Mouse (Mus musculus) embryonic facial prominence, embryonic 13.5 days (tissue): ENCODE results near the gene Zdhhc16. TPM values are rescaled to one million over a fixed set of nuclear protein-coding genes. Genes with fewer than 3 reads are reported as not detected.

Experiments
- ATAC-seq: fragments of 200-750 bp; cut with Nextera tagmentation; 2 replicates; pipeline ENCODE4 v1.8.0; 2017; ENCODE audit warnings: low read depth; ENCODE audit not compliant: insufficient number of reproducible peaks, insufficient read depth, low FRiP score, low TSS enrichment
- H3K27ac ChIP-seq: fragments of 300-500 bp; sonication (generic); 2 replicates; pipeline ENCODE4 v1.5.1; 2015; ENCODE audit warnings: moderate library complexity, mild to moderate bottlenecking, inconsistent platforms
- H3K27me3 ChIP-seq: fragments of 300-500 bp; sonication (generic); 2 replicates; pipeline ENCODE4 v1.6.1; 2015; ENCODE audit warnings: mild to moderate bottlenecking, inconsistent platforms
- H3K36me3 ChIP-seq: fragments of 300-500 bp; sonication (generic); 2 replicates; pipeline ENCODE4 v1.6.1; 2015; ENCODE audit warnings: mild to moderate bottlenecking, inconsistent platforms
- H3K4me1 ChIP-seq: fragments of 300-500 bp; sonication (generic); 2 replicates; pipeline ENCODE4 v1.6.1; 2015; ENCODE audit warnings: inconsistent platforms
- H3K4me2 ChIP-seq: fragments of 300-500 bp; sonication (generic); 2 replicates; pipeline ENCODE4 v1.6.1; 2015; ENCODE audit warnings: moderate library complexity, mild to moderate bottlenecking, inconsistent platforms
- H3K4me3 ChIP-seq: fragments of 300-500 bp; sonication (generic); 2 replicates; pipeline ENCODE4 v1.5.1; 2015; ENCODE audit warnings: mild to moderate bottlenecking, inconsistent platforms
- H3K9ac ChIP-seq: fragments of 300-500 bp; sonication (generic); 2 replicates; pipeline ENCODE4 v1.6.1; 2015; ENCODE audit warnings: mild to moderate bottlenecking, inconsistent platforms
- H3K9me3 ChIP-seq: fragments of 300-500 bp; sonication (generic); 2 replicates; pipeline ENCODE4 v1.6.1; 2016; ENCODE audit warnings: inconsistent platforms
- WGBS: fragments of 180-500 bp; shearing (Covaris S2); methylation state at CpG from one replicate; pipeline ENCODE4 v1.1.7; 2015; ENCODE audit warnings: mixed read lengths; 5-methylcytosine and 5-hydroxymethylcytosine counted together
- polyA plus RNA-seq: library from polyadenylated mRNA; unstranded; fragments of >200 nt; fragmentation: Nextera tagmentation; extraction: Ambion mirVana; gene quantifications from 2 replicates; pipeline ENCODE4 v1.2.1, GENCODE M21; 2015

Gene Zdhhc16
- polyA plus RNA-seq, 1 experiment from 2014 or later, result 97.3 TPM

- H3K9ac ChIP-seq, result peak overlapping the region; percentile 23; the same call in 1 of the 2 replicates
- H3K4me2 ChIP-seq, result no peak overlapping the region
- H3K4me1 ChIP-seq, result peaks cover 41% of the 10 kb centered on the region
- H3K27ac ChIP-seq, result peak overlapping the region; percentile 19; the same call in 1 of the 2 replicates
- ATAC-seq, result no peak
- H3K36me3 ChIP-seq, result no peaks in the 10 kb centered on the region
- no peaks in the 10 kb centered on the region for H3K27me3 ChIP-seq
- no peaks in the 10 kb centered on the region for H3K9me3 ChIP-seq
- 51% methylated on average over 6 of the region's 6 CpGs for WGBS
- H3K4me3 ChIP-seq, result no peak overlapping the region
These were observed 60.2 kb downstream of the Zdhhc16 start for GRCm38 (mm10) chr19:41993484-41993883.

Other genes with a start within 250 kb of the Zdhhc16 start
- gene Slit1, start 189.8 kb upstream of the Zdhhc16 start, polyA plus RNA-seq, result 0.30 and 0.58 TPM in 2 replicates
- gene Arhgap19, start 131.4 kb upstream of the Zdhhc16 start, polyA plus RNA-seq, result 22.2 and 23.2 TPM in 2 replicates
- 6.9 and 7.4 TPM in 2 replicates for gene Frat1, start 103.5 kb upstream of the Zdhhc16 start, polyA plus RNA-seq
- 4.9 and 5.3 TPM in 2 replicates for gene Frat2, start 85.3 kb upstream of the Zdhhc16 start, polyA plus RNA-seq
- 15.2 and 16.8 TPM in 2 replicates for gene Rrp12, start 37.3 kb upstream of the Zdhhc16 start, polyA plus RNA-seq
- gene Pgam1, start 21.6 kb upstream of the Zdhhc16 start, polyA plus RNA-seq, result 539 and 631 TPM in 2 replicates
- gene Exosc1, start 57 bp upstream of the Zdhhc16 start, polyA plus RNA-seq, result 88.2 and 90.2 TPM in 2 replicates
- gene Mms19, start 47.7 kb downstream of the Zdhhc16 start, polyA plus RNA-seq, result 41.2 and 41.7 TPM in 2 replicates
- 23.0 and 23.5 TPM in 2 replicates for gene Ubtd1, start 48.3 kb downstream of the Zdhhc16 start, polyA plus RNA-seq
- 0.25 and 0.31 TPM in 2 replicates for gene Ankrd2, start 102.5 kb downstream of the Zdhhc16 start, polyA plus RNA-seq
- gene Hoga1, start 112.1 kb downstream of the Zdhhc16 start, polyA plus RNA-seq, result 1.3 and 3.3 TPM in 2 replicates
- not detected in 2 replicates for gene 4933411K16Rik, start 118.8 kb downstream of the Zdhhc16 start, polyA plus RNA-seq
- 34.0 and 41.2 TPM in 2 replicates for gene Morn4, start 152.9 kb downstream of the Zdhhc16 start, polyA plus RNA-seq
- 24.9 and 27.4 TPM in 2 replicates for gene Pi4k2a, start 157.0 kb downstream of the Zdhhc16 start, polyA plus RNA-seq
- 29.8 and 35.5 TPM in 2 replicates for gene Avpi1, start 195.6 kb downstream of the Zdhhc16 start, polyA plus RNA-seq
- 11.6 and 13.3 TPM in 2 replicates for gene Marveld1, start 213.9 kb downstream of the Zdhhc16 start, polyA plus RNA-seq
- 25.7 and 27.6 TPM in 2 replicates for gene Zfyve27, start 230.5 kb downstream of the Zdhhc16 start, polyA plus RNA-seq